Mouse (Mus musculus) liver, embryonic 11.5 days (tissue): ENCODE data around the gene Stpg3. TPM values are rescaled to one million over a fixed set of nuclear protein-coding genes. Genes with fewer than 3 reads are reported as not detected.

Experiments
- ATAC-seq: fragments of 200-750 bp; cut with Nextera tagmentation; replicated peaks from 2 replicates; pipeline ENCODE4 v1.8.0; 2017; ENCODE audit warnings: moderate number of reproducible peaks, mild to moderate bottlenecking, moderate TSS enrichment, moderate library complexity; ENCODE audit not compliant: low FRiP score
- DNase-seq: peaks from one replicate; pipeline ENCODE4 v3.0.0-alpha.2; 2017; ENCODE audit warnings: low spot score
- H3K27ac ChIP-seq: fragments of 300-500 bp; sonication (generic); 2 replicates; pipeline ENCODE4 v1.5.1; 2014; ENCODE audit warnings: mild to moderate bottlenecking, low read depth, low read length, control low read depth
- H3K27me3 ChIP-seq: fragments of 300-500 bp; sonication (generic); replicated peaks from 2 replicates; pipeline ENCODE4 v1.6.1; 2014; ENCODE audit warnings: low read length, mixed read lengths; ENCODE audit not compliant: control insufficient read depth, insufficient read depth
- H3K36me3 ChIP-seq: fragments of 300-500 bp; sonication (generic); 2 replicates; pipeline ENCODE4 v1.6.1; 2014; ENCODE audit warnings: mild to moderate bottlenecking, low read length, moderate library complexity, mixed read lengths; ENCODE audit not compliant: control insufficient read depth, insufficient read depth
- H3K4me1 ChIP-seq: fragments of 300-500 bp; sonication (generic); replicated peaks from 2 replicates; pipeline ENCODE4 v1.6.1; 2014; ENCODE audit warnings: low read length, mixed read lengths; ENCODE audit not compliant: control insufficient read depth, insufficient read depth
- H3K4me2 ChIP-seq: fragments of 300-500 bp; sonication (generic); 2 replicates; pipeline ENCODE4 v1.6.1; 2014; ENCODE audit warnings: mild to moderate bottlenecking, control low read depth, moderate library complexity
- H3K4me3 ChIP-seq: fragments of 300-500 bp; sonication (generic); 2 replicates; pipeline ENCODE4 v1.5.1; 2014; ENCODE audit warnings: low read depth, low read length, control low read depth
- H3K9ac ChIP-seq: fragments of 300-500 bp; sonication (generic); 2 replicates; pipeline ENCODE4 v1.6.1; 2014; ENCODE audit warnings: low read depth, low read length, control low read depth
- H3K9me3 ChIP-seq: fragments of 300-500 bp; sonication (generic); 2 replicates; pipeline ENCODE4 v1.6.1; 2016; ENCODE audit warnings: low read length, inconsistent platforms, mixed read lengths; ENCODE audit not compliant: control insufficient read depth
- WGBS: fragments of 180-500 bp; shearing (Covaris S2); extraction: QIAGEN DNeasy Blood & Tissue Kit; methylation state at CpG from one replicate; pipeline ENCODE4 v1.1.7; 2014; 5-methylcytosine and 5-hydroxymethylcytosine counted together
- polyA plus RNA-seq: library from polyadenylated mRNA; unstranded; fragments of >200 nt; fragmentation: Nextera tagmentation; extraction: Ambion mirVana; gene quantifications from 2 replicates; pipeline ENCODE4 v1.2.1, GENCODE M21; 2014

Stpg3 gene
- polyA plus RNA-seq, 1 experiment from 2014 or later = 0.29 TPM

- DNase-seq (no peak), ATAC-seq (no peak)
- H3K9me3 ChIP-seq = no peaks in the 10 kb centered on the region
- peaks cover 23% of the 10 kb centered on the region for H3K27me3 ChIP-seq
- peak overlapping the region; percentile 78 for H3K4me2 ChIP-seq
- WGBS = 56% methylated on average over 8 of the region's 8 CpGs
- peaks cover 28% of the 10 kb centered on the region for H3K4me1 ChIP-seq
- peak overlapping the region; percentile 57 for H3K27ac ChIP-seq
- peak overlapping the region; percentile 51 for H3K9ac ChIP-seq
- no peaks in the 10 kb centered on the region for H3K36me3 ChIP-seq
- H3K4me3 ChIP-seq = peak overlapping the region; percentile 49
Observed at GRCm38 (mm10) chr2:25240310-25240709, 25.9 kb upstream of the Stpg3 start.

GRCm38 (mm10) chr2:25239766-25240165 lies 25.3 kb upstream of the Stpg3 start:
- no peak overlapping the region for H3K27ac ChIP-seq
- H3K9ac ChIP-seq = no peak overlapping the region
- H3K9me3 ChIP-seq = no peaks in the 10 kb centered on the region
- peaks cover 28% of the 10 kb centered on the region for H3K4me1 ChIP-seq
- no peak for ATAC-seq
- no peak overlapping the region for H3K4me2 ChIP-seq
- WGBS = 81% methylated on average over 3 of the region's 3 CpGs
- H3K27me3 ChIP-seq = peaks cover 23% of the 10 kb centered on the region
- H3K4me3 ChIP-seq = no peak overlapping the region
- no peaks in the 10 kb centered on the region for H3K36me3 ChIP-seq
- no peak for DNase-seq

GRCm38 (mm10) chr2:25238106-25238505 lies 23.7 kb upstream of the Stpg3 start:
- no peaks in the 10 kb centered on the region for H3K9me3 ChIP-seq
- H3K27ac ChIP-seq = no peak overlapping the region
- H3K4me3 ChIP-seq = no peak overlapping the region
- ATAC-seq (no peak), DNase-seq (no peak)
- peaks cover 18% of the 10 kb centered on the region for H3K27me3 ChIP-seq
- no peak overlapping the region for H3K9ac ChIP-seq
- no peak overlapping the region for H3K4me2 ChIP-seq
- no peaks in the 10 kb centered on the region for H3K36me3 ChIP-seq
- peaks cover 39% of the 10 kb centered on the region for H3K4me1 ChIP-seq

GRCm38 (mm10) chr2:25237522-25237921 lies 23.1 kb upstream of the Stpg3 start:
- Histone ChIP-seq H3K27me3 (peaks cover 13% of the 10 kb centered on the region; the same call in 1 of the 2 replicates), H3K36me3 (no peaks in the 10 kb centered on the region), H3K4me2 (no peak overlapping the region), H3K4me1 (peaks cover 40% of the 10 kb centered on the region), H3K27ac (no peak overlapping the region), H3K9me3 (no peaks in the 10 kb centered on the region), H3K9ac (no peak overlapping the region), H3K4me3 (no peak overlapping the region)
- no peak for DNase-seq
- no peak for ATAC-seq
- 66% methylated on average over 4 of the region's 4 CpGs for WGBS

- Histone ChIP-seq H3K4me3 (0 out of 2 replicates have a peak within 1 kb of the TSS, but pooled peaks have one; percentile 8), H3K9ac (no peak within 1 kb of the TSS), H3K27me3 (peaks cover 4% of the 10 kb centered on the region; the same call in 1 of the 2 replicates), H3K4me1 (peaks cover 35% of the 10 kb centered on the region), H3K9me3 (no peaks in the 10 kb centered on the region), H3K27ac (no peak within 1 kb of the TSS), H3K4me2 (peak within 1 kb of the TSS; percentile 44), H3K36me3 (no peaks in the 10 kb centered on the region)
- 21% methylated on average over 8 of the region's 8 CpGs for WGBS
- DNase-seq = no peak
- ATAC-seq = no peak
Observed at GRCm38 (mm10) chr2:25236614-25237013, 22.2 kb upstream of the Stpg3 start, which contains the start of gene Rnf224. Rnf224 (minus strand) TSS chr2:25236787.

- Histone ChIP-seq H3K27me3 (no peaks in the 10 kb centered on the region; the same call in 1 of the 2 replicates), H3K36me3 (no peaks in the 10 kb centered on the region), H3K9me3 (no peaks in the 10 kb centered on the region), H3K4me3 (no peak overlapping the region), H3K27ac (no peak overlapping the region), H3K9ac (no peak overlapping the region), H3K4me1 (peaks cover 24% of the 10 kb centered on the region), H3K4me2 (no peak overlapping the region)
- ATAC-seq (no peak), DNase-seq (no peak)
- WGBS = 56% methylated on average over 5 of the region's 5 CpGs
Observed at GRCm38 (mm10) chr2:25234551-25235220, 20.2 kb upstream of the Stpg3 start.

- no peak within 1 kb of the TSS for H3K27ac ChIP-seq
- H3K9ac ChIP-seq = no peak within 1 kb of the TSS
- no peak within 1 kb of the TSS for H3K4me3 ChIP-seq
- WGBS = 71% methylated on average over 3 of the region's 3 CpGs
- H3K36me3 ChIP-seq = no peaks in the 10 kb centered on the region
- H3K4me1 ChIP-seq = peaks cover 24% of the 10 kb centered on the region
- no peaks in the 10 kb centered on the region; the same call in 1 of the 2 replicates for H3K27me3 ChIP-seq
- DNase-seq (no peak), ATAC-seq (no peak)
- no peak within 1 kb of the TSS for H3K4me2 ChIP-seq
- no peaks in the 10 kb centered on the region for H3K9me3 ChIP-seq
Observed at GRCm38 (mm10) chr2:25234050-25234449, 19.6 kb upstream of the Stpg3 start, which contains the start of gene Slc34a3. Slc34a3 (minus strand) TSS chr2:25234364.

- Histone ChIP-seq H3K27ac (no peak overlapping the region), H3K4me3 (no peak overlapping the region), H3K9ac (no peak overlapping the region), H3K4me2 (no peak overlapping the region), H3K36me3 (no peaks in the 10 kb centered on the region), H3K9me3 (no peaks in the 10 kb centered on the region), H3K27me3 (no peaks in the 10 kb centered on the region; the same call in 1 of the 2 replicates), H3K4me1 (peaks cover 24% of the 10 kb centered on the region)
- DNase-seq (no peak), ATAC-seq (no peak)
- 31% methylated on average over 4 of the region's 4 CpGs for WGBS
Observed at GRCm38 (mm10) chr2:25233421-25233820, 19.0 kb upstream of the Stpg3 start.

GRCm38 (mm10) chr2:25231038-25231437 lies 16.6 kb upstream of the Stpg3 start:
- 67% methylated on average over 12 of the region's 12 CpGs for WGBS

More at GRCm38 (mm10) chr2:25231038-25231437, 16.6 kb upstream of the Stpg3 start:
- Histone ChIP-seq H3K9me3 (no peaks in the 10 kb centered on the region), H3K36me3 (no peaks in the 10 kb centered on the region), H3K4me2 (no peak overlapping the region), H3K4me1 (peaks cover 16% of the 10 kb centered on the region), H3K9ac (no peak overlapping the region), H3K27me3 (no peaks in the 10 kb centered on the region; the same call in 1 of the 2 replicates), H3K27ac (no peak overlapping the region), H3K4me3 (no peak overlapping the region)
- no peak for DNase-seq
- ATAC-seq = no peak
